Mouse (Mus musculus) erythroblast, adult 5-6 weeks (primary cell): Measurements from ENCODE around the gene Vmn1r198. TPM values are rescaled to one million over a fixed set of nuclear protein-coding genes. Genes with fewer than 3 reads are reported as not detected.
"Not testable (repeated sequence)": the region's sequence is repeated elsewhere in the genome, so short reads cannot be mapped to it uniquely, and the experiment has no call there.

Experiments used
- ATAC-seq: replicated peaks from 2 replicates; pipeline ENCODE4 v1.8.0; 2016; ENCODE audit warnings: moderate number of reproducible peaks, mild to moderate bottlenecking, moderate TSS enrichment, inconsistent platforms; ENCODE audit not compliant: poor library complexity, low FRiP score, severe bottlenecking
- total RNA-seq, 2 experiments: library from RNA; stranded (forward) in 1 of 2; stranded (reverse) in 1 of 2; fragments of 150-400 nt in 1 of 2; fragments of 200-764, 138-1000 nt in 1 of 2; gene quantifications; 2 replicates each; pipeline versions ENCODE4 v1.2.3 to v1.2.4; 2015 to 2017; ENCODE audit warnings: low replicate concordance in 2 of 2

The Vmn1r198 gene
- total RNA-seq (2015; ENCODE audit: low replicate concordance) (not detected in 2 replicates), total RNA-seq (2017; ENCODE audit: low replicate concordance) (not detected in 2 replicates)

DNA sequence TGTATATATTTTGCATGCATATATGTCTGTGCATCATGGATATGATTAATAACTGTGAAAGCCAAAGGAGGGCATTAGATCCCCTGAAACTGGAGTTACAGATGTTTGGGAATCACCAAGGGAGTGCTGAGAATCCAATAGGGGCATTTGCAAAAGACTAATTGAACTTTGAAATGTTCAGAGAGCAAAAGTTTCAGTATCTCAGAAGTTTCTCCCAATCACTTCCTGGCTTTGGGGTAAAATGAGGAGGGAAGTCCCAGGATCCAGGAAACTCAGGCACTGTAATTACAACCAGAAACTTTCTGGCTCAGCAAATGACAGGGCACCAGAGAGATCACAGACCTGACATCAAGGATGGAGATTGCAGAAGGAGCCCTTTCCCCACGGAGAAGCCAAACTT is at the start of gene Vmn1r198:
TSS of gene Vmn1r198 (plus strand) at position 301 of the 400 bp plus-strand sequence.
- ATAC-seq: no peak

DNA sequence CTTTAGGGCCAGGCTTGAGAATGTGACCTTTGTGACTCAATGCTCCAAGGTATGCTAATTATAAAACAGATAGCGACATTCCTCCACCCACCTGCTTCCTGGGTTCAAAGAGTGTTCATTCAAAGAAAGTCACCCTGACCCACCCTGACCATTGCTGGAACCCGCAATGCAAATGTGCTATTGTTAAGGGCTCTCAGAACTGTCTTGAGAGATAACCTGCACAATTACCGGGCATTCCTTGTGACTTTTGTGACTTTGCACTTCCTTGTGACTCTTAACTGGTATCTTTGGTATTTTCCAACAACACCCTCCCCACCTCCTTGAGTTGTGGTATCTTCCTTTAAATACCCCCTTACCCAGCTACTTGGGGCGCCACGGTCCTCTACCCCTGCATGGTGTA is 42.1 kb upstream of the Vmn1r198 start:
- ATAC-seq: not testable (repeated sequence)

DNA sequence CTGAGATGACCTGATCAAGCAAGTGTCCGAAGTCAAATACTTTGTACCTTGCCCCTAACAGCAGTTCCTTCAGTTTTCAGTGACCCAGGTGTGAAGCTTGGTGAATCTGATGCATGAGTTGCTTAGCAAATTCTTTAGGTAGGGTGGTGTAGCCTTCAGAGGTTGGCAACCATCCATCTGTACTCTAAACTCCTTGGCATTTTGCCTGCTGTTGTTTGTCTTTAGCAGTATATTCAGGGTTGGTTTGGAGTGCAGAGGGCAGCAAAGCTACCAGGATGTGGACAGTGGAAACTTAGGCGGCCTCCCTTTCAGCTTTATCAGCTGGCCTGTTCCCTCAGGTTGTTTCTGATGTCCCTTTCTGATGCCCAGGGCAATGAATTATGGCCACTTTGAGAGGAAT is 34.8 kb upstream of the Vmn1r198 start:
- ATAC-seq: no peak

DNA sequence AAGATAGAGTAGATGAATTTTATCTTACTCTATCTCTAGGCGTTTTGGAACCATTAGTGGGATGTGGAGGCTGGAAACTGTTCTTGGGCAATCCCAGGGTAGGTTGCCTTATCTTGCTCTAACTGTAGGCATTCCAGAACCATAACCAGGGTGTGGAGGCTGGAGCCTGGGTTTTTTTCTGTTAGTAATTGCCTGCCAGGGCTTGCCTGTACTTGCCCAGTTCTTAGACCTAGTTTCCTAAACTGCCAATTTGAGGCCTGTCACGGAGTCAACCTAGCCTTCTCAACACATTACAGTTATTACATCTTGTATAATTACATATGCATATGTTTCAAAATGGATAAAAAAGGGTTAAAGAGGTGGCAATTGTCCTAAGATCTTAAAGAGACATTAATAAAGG is 32.8 kb upstream of the Vmn1r198 start:
- no peak for ATAC-seq

DNA sequence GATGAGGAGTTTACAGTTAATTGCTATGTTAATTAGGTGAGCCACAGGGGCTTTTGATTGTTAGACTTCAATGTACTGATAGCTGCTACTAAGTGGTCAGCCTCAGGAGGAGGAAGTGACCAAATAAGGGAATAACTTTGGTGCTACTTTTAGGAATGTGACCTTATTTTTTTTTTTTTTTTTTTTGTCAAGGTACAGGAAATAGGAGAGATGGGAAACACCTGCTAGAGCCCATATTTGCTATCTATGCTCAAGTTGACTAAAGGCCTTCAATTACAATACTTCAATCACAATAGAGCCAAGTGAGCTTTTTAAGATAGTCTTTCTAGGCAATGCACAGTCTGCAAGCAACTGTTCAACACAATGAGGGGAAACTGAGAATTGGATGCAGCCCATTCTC is 30.1 kb upstream of the Vmn1r198 start:
- ATAC-seq: no peak

DNA sequence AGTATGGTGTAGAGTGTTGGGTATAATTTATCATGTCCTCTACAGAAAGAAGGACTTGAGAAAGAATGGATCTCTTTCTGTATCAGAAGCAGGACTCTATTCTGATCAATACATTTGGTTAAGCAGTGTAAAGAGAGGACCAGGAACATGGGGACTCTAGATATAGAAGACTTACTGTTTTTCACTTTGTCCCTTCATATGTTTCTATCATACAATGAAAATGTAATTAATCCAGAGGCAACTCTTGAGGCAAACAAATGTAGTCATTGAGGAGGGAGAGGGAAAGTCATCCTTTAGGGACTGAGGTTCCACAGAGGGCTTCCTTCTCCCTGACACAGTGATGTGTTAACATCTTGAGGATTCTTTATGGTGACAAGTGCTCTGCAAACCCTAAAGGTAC is 25.9 kb upstream of the Vmn1r198 start, which contains the start of gene Vmn1r197:
TSS of gene Vmn1r197 (plus strand) at position 301 of the 400 bp plus-strand sequence.
- no peak for ATAC-seq

DNA sequence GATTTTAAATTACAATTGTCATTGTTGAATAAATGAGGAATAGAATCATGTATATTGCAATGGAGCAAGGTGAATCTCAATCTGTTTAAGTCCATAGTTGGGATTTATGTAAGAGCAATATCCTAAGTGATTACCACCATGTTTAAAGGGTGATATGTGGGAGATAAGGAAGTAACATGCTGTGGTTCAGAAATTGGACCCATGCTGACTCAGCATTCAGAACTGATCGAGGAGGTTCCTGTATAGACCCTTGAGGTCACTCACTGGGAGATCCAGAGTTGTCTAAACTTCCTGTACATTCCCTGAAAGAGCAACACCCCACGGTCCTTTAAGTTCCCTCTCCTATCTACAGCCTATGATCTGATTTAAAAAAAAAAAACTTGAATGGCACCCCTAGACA is 16.9 kb upstream of the Vmn1r198 start:
- no peak for ATAC-seq

DNA sequence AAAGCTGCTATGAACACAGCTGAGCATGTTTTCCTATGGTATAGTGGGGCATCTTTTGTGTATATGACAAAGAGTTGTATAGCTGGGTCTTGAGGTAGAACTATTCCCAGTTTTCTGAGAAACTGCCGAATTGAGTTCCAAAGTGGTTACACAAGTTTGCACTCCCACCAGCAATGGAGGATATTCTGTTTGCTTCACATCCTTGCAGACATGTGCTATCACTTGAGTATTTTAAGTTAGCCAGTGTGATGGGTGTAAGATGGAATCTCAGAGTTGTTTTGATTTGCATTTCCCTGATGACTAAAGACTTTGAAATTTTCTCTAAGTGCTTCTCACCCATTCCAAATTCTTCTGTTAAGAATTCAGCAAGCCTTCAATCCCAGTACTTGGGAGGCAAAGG is 14.6 kb upstream of the Vmn1r198 start:
- ATAC-seq: no peak

DNA sequence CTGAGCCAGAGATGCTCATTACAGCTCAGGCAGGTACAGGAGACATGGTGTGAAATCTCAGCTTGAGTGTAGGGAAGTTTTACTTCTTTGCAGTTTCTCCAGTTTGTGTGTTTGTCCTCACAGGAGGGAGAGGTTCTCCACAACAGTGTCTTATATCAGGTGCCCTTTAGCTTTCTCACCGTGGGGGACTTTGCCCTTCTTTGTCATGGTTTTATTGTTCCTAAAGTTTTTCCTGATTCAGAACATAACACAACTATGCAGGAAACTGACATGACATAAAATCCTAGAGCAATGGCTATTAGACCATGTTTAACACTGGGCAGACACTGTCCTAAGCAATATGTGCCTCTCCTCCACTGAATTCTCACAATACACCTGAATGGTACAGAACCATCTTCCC is 649 bp downstream of the Vmn1r198 start:
- no peak for ATAC-seq

DNA sequence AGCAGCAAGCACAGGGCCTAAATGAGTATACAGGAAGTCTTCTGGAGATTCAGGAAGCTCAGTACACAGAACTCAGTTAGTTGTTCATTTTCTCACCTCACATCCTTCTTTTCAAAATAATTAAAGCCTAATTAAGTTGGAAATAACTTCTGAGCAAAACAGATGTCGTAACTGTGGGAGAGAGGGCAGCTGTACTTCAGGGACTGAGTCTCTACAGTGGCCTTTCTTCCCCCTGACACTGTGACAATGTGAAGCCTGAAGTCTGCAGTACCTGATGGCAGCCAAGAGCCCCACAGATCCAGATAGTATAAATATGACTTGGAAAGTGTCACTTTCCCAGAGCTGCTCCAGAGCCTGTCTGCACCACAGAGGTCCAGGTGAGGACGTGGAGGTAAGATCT is 29.4 kb downstream of the Vmn1r198 start, which contains the start of gene Vmn1r199:
TSS of gene Vmn1r199 (plus strand) at position 301 of the 400 bp plus-strand sequence.
- ATAC-seq: no peak

DNA sequence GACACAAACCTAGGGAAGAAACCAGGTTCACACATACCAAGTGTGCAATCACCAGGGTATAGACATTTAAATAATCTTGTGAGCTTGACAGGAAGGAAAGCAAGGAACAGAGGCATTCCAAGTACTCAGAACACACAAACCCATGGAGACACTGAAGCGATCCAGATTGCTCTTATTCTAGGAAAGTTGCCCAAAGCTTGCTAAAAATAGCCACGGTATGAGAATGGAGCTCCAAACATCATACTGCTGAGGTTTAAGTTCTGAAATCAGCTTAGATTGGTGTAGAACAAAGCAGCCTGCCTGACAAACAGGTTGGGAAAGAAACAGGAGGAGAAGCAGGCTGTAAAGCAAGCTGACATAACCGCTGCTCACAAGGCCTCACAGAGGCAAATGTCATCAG is 31.0 kb downstream of the Vmn1r198 start:
- not testable (repeated sequence) for ATAC-seq

DNA sequence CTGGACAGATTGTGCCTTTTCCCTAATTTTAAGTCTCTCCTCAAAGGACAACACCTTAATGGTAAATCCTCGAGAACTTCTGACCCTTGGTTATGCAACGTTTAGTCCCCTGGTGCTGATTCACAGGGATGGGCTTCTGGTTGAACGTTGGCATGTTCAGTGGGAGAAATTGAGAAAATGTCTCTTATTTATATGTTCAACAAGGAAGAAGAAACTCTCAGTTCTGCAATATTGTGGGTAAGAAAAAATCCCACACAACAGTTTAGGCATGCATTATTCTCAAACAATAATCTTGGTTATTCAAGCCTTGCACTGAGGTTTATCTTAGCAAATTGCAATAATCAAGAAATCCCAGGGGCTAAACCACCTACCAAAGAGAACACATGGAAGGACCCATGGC is 33.2 kb downstream of the Vmn1r198 start:
- ATAC-seq: no peak

DNA sequence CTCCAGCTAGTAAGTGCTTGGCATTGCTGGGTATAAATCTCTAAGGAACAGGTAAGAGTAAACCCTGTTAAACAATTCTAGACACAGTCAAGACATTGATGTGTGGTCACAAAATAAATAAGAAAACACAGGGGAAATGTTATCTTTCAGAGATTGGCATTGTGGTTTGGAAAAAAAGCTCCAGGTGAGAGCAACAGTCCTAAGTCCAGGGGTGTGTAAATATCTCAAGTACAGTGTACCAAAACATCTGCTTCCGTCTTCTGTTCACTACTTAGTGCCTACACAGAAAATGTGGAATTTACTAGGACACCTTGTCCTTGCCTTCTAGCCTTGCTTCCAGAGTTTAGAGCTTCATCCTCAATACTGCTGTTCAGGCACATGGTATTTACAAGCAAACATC is 36.9 kb downstream of the Vmn1r198 start:
- no peak for ATAC-seq

DNA sequence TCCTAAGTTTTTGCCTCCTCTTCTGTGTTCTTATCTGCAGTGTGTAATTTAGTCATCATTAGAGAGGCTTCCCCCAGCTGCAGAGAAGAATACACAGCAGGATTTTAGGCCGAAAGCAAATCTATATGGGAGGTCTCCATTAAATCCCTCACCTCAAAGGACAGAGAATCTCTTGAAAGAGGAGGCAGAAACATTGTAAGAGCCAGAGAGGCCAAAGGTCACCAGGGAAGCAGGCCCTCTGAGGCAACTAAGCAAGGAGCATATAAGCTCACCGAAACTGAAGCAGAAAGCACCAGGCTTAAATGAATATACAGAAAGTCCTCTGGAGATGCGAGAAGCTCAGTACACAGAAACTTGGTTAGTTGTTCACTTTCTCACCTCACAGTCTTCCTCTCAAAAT is 39.9 kb downstream of the Vmn1r198 start, which contains the start of gene Vmn1r200:
TSS of gene Vmn1r200 (plus strand) at position 301 of the 400 bp plus-strand sequence.
- ATAC-seq: no peak

DNA sequence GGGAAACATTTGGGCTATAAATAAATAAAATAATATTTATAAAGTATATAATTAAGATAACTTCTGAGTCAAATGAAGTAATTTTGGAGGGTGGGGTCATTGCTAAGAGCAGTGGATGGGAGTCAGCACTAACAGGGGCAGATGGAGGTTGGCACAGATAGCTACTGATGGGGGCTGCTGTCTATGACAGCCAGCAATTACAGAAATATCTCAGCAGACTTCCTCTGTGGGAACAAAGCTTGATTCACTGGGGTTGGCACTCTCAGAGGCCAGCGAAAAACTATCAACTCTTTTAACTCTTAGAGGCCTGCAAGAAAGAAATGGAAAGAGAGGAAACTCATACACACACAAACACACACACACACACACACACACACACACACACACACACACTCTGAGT is 52.8 kb downstream of the Vmn1r198 start:
- ATAC-seq: no peak

Other genes with a start within 250 kb of the Vmn1r198 start
- not detected in 2 replicates for gene Vmn1r189, start 244.5 kb upstream of the Vmn1r198 start, total RNA-seq (2015; ENCODE audit: low replicate concordance)
- gene Vmn1r189, start 244.5 kb upstream of the Vmn1r198 start, total RNA-seq (2017; ENCODE audit: low replicate concordance): 0.43 TPM in 1 of 2 replicates, not detected in the other
- gene Vmn1r191, start 166.4 kb upstream of the Vmn1r198 start, total RNA-seq (2015; ENCODE audit: low replicate concordance): not detected in 2 replicates
- gene Vmn1r191, start 166.4 kb upstream of the Vmn1r198 start, total RNA-seq (2017; ENCODE audit: low replicate concordance): not detected in 2 replicates
- gene Vmn1r192, start 159.2 kb upstream of the Vmn1r198 start, total RNA-seq (2015; ENCODE audit: low replicate concordance): not detected in 2 replicates
- gene Vmn1r192, start 159.2 kb upstream of the Vmn1r198 start, total RNA-seq (2017; ENCODE audit: low replicate concordance): not detected in 2 replicates
- gene Vmn1r193, start 127.2 kb upstream of the Vmn1r198 start, total RNA-seq (2015; ENCODE audit: low replicate concordance): not detected in 2 replicates
- not detected in 2 replicates for gene Vmn1r193, start 127.2 kb upstream of the Vmn1r198 start, total RNA-seq (2017; ENCODE audit: low replicate concordance)
- gene Vmn1r194, start 106.1 kb upstream of the Vmn1r198 start, total RNA-seq (2015; ENCODE audit: low replicate concordance): not detected in 2 replicates
- gene Vmn1r194, start 106.1 kb upstream of the Vmn1r198 start, total RNA-seq (2017; ENCODE audit: low replicate concordance): not detected in 2 replicates
- gene Vmn1r195, start 79.8 kb upstream of the Vmn1r198 start, total RNA-seq (2015; ENCODE audit: low replicate concordance): not detected in 2 replicates
- not detected in 2 replicates for gene Vmn1r195, start 79.8 kb upstream of the Vmn1r198 start, total RNA-seq (2017; ENCODE audit: low replicate concordance)
- not detected in 2 replicates for gene Vmn1r196, start 60.4 kb upstream of the Vmn1r198 start, total RNA-seq (2015; ENCODE audit: low replicate concordance)
- gene Vmn1r196, start 60.4 kb upstream of the Vmn1r198 start, total RNA-seq (2017; ENCODE audit: low replicate concordance): not detected in 2 replicates
- gene Vmn1r197, start 25.8 kb upstream of the Vmn1r198 start, total RNA-seq (2015; ENCODE audit: low replicate concordance): not detected in 2 replicates
- not detected in 2 replicates for gene Vmn1r197, start 25.8 kb upstream of the Vmn1r198 start, total RNA-seq (2017; ENCODE audit: low replicate concordance)
- gene Vmn1r199, start 29.5 kb downstream of the Vmn1r198 start, total RNA-seq (2015; ENCODE audit: low replicate concordance): not detected in 2 replicates
- not detected in 2 replicates for gene Vmn1r199, start 29.5 kb downstream of the Vmn1r198 start, total RNA-seq (2017; ENCODE audit: low replicate concordance)
- not detected in 2 replicates for gene Vmn1r200, start 40.0 kb downstream of the Vmn1r198 start, total RNA-seq (2015; ENCODE audit: low replicate concordance)
- gene Vmn1r200, start 40.0 kb downstream of the Vmn1r198 start, total RNA-seq (2017; ENCODE audit: low replicate concordance): not detected in 2 replicates
- gene Vmn1r201, start 121.6 kb downstream of the Vmn1r198 start, total RNA-seq (2015; ENCODE audit: low replicate concordance): not detected in 2 replicates
- gene Vmn1r201, start 121.6 kb downstream of the Vmn1r198 start, total RNA-seq (2017; ENCODE audit: low replicate concordance): not detected in 2 replicates
- gene Vmn1r202, start 155.0 kb downstream of the Vmn1r198 start, total RNA-seq (2015; ENCODE audit: low replicate concordance): not detected in 2 replicates
- gene Vmn1r202, start 155.0 kb downstream of the Vmn1r198 start, total RNA-seq (2017; ENCODE audit: low replicate concordance): not detected in 2 replicates
- gene Vmn1r203, start 167.8 kb downstream of the Vmn1r198 start, total RNA-seq (2015; ENCODE audit: low replicate concordance): not detected in 2 replicates
- gene Vmn1r203, start 167.8 kb downstream of the Vmn1r198 start, total RNA-seq (2017; ENCODE audit: low replicate concordance): 0.14 TPM in 1 of 2 replicates, not detected in the other
- gene Vmn1r204, start 202.8 kb downstream of the Vmn1r198 start, total RNA-seq (2015; ENCODE audit: low replicate concordance): not detected in 2 replicates
- not detected in 2 replicates for gene Vmn1r204, start 202.8 kb downstream of the Vmn1r198 start, total RNA-seq (2017; ENCODE audit: low replicate concordance)
- gene Vmn1r205, start 242.6 kb downstream of the Vmn1r198 start, total RNA-seq (2015; ENCODE audit: low replicate concordance): not detected in 2 replicates
- not detected in 2 replicates for gene Vmn1r205, start 242.6 kb downstream of the Vmn1r198 start, total RNA-seq (2017; ENCODE audit: low replicate concordance)